Mouse (Mus musculus) right cerebral cortex, postnatal 14 days (tissue): Measurements from ENCODE around the gene Trim10.
A peak's percentile ranks its signal among the peaks of the same experiment; 100 is the strongest.

Source experiments
- DNase-seq: peaks from one replicate; pipeline ENCODE4 v3.0.0; 2022

Gene Trim10

DNA sequence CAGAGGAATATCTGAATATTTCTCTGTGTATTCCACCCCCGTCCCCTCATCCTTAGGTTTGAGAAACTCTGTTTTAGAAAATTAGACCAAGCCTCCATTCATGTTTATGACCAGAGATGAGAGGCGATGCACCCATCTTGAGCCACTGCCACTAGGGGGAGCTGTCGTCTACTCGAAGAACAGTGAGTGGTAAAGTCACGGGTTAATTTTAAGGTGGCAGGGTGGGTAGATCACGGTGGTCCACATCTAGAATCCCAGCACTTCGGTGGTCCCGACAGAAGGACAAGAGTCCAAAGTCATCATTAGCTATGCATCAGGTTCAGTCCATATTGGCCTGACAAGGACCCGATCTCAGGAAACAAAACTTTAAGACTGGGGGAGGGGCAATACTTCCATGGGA lies 45.7 kb downstream of the Trim10 start:
- DNase-seq = peak; percentile 79

DNA sequence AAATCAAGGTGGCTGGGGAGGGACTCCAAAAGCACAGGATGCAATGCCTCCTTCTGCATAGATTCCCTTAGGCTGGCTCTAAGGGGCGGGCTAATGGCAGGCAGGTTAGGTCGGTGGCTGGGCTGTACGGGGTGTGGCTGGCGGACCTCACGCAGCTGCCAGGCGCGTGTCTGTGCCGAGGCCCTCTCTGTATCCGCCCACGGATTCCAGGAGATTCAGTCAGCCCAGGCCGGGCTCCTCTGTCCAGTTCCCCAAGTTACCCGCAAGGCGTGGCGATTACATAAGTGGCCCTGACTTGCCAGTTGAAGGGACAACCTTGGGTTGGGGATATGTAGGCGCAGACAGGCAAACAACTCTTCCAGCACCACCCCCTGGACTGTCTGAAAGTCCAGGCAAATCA lies 50.9 kb downstream of the Trim10 start:
- no peak for DNase-seq

DNA sequence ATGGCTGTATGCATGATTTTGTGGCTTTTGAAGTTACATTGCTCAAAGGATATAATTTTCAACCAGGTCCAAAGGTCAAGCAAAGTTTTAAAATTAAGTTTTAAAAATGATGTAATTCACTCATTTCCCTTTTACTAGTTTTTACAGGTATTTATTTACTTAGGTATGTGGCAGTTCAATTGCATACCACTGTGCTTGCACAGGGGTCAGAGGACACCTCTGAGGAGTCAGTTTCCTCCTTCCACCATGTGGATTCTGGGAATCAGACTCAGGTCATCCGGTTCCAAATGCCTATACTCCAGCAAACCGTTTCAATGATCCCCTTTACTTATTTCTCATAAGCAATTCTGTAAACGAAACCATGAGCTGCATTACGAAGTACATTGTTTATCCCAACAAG lies 53.3 kb downstream of the Trim10 start:
- no peak for DNase-seq

DNA sequence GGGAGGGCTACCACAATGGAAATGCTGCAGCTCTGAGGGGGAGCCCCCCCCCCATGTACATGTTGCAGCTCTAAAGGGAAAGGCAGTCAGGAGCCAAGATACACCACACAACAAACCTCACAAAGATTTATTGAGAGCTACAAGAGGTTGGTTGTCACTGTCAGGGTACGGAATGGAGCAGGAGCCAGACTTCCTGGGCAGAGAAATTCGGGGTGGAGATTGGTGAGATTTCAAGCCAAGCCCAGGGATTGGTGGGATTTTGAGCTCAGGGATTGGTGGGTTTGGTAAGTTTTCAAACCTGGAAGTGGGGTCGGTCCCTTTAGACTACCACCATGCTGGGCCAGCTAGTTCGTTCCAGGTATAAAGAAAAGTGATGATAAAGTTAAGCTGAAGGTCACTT lies 54.1 kb downstream of the Trim10 start:
- no peak for DNase-seq
